Mouse (Mus musculus): ENCODE measurements around the gene Mdfi.

Gene Mdfi

GRCm38 (mm10) chr17:47834482-47834767 lies at the start of gene Mdfi:
Gene Mdfi (minus strand): TSS chr17:47834691.
- ChIA-PET POLR2A (interaction anchor here (0.6 to 3.3 kb wide), 19 partner anchors 8 to 940 kb away, joined by 3 to 14 read pairs (median 5); no protein-coding TSS in a partner anchor), CTCF (interaction anchor here in 3 of 4 experiments (0.6 to 2.4 kb wide), 23 partner anchors 9 to 267 kb away, joined by 3 to 9 read pairs (median 4); no protein-coding TSS in a partner anchor)

- CTCF ChIA-PET: interaction anchor here in 3 of 4 experiments (0.6 to 1.5 kb wide), 3 partner anchors 17 to 169 kb away, joined by 3 read pairs; no protein-coding TSS in a partner anchor
Measured at GRCm38 (mm10) chr17:47883099-47883498, 48.6 kb upstream of the Mdfi start.

GRCm38 (mm10) chr17:47881330-47881729 lies 46.8 kb upstream of the Mdfi start:
- POLR2A ChIA-PET: no interaction called here
- CTCF ChIA-PET: interaction anchor here in 1 of 4 experiments (1.1 kb wide), 1 partner anchor 17 kb away, joined by 3 read pairs; no protein-coding TSS in a partner anchor

More at GRCm38 (mm10) chr17:47883099-47883498, 48.6 kb upstream of the Mdfi start:
- POLR2A ChIA-PET: interaction anchor here in 1 of 4 experiments (1.8 kb wide), 1 partner anchor 17 kb away, joined by 6 read pairs; no protein-coding TSS in a partner anchor

- POLR2A ChIA-PET: interaction anchor here in 3 of 4 experiments (0.5 to 3.9 kb wide), 11 partner anchors 8 to 737 kb away, joined by 3 to 33 read pairs (median 5); no protein-coding TSS in a partner anchor
- CTCF ChIA-PET: interaction anchor here in 3 of 4 experiments (0.6 to 0.8 kb wide), 3 partner anchors 15 to 1366 kb away, joined by 3 to 4 read pairs (median 3); no protein-coding TSS in a partner anchor
Measured at GRCm38 (mm10) chr17:47879207-47879606, 44.7 kb upstream of the Mdfi start.

GRCm38 (mm10) chr17:47878378-47879089 lies 44.0 kb upstream of the Mdfi start:
- ChIA-PET POLR2A (interaction anchor here in 3 of 4 experiments (0.5 to 3.9 kb wide), 13 partner anchors 8 to 738 kb away, joined by 3 to 33 read pairs (median 5); no protein-coding TSS in a partner anchor), CTCF (interaction anchor here (0.6 to 2.2 kb wide), 9 partner anchors 14 to 1367 kb away, joined by 3 to 9 read pairs (median 3); no protein-coding TSS in a partner anchor)

- CTCF ChIA-PET: interaction anchor here (0.6 to 2.2 kb wide), 15 partner anchors 10 to 223 kb away, joined by 3 to 14 read pairs (median 3); no protein-coding TSS in a partner anchor
- POLR2A ChIA-PET: interaction anchor here (0.7 to 3.9 kb wide), 29 partner anchors 8 to 463 kb away, joined by 3 to 33 read pairs (median 4); no protein-coding TSS in a partner anchor
Measured at GRCm38 (mm10) chr17:47877715-47878377, 43.4 kb upstream of the Mdfi start.

- CTCF ChIA-PET: interaction anchor here (0.6 to 2.2 kb wide), 18 partner anchors 11 to 234 kb away, joined by 3 to 14 read pairs (median 4); no protein-coding TSS in a partner anchor
Measured at GRCm38 (mm10) chr17:47876776-47877714, 42.6 kb upstream of the Mdfi start.

GRCm38 (mm10) chr17:47873341-47873791 lies 38.9 kb upstream of the Mdfi start:
- ChIA-PET CTCF (interaction anchor here (0.6 to 2.8 kb wide), 39 partner anchors 9 to 488 kb away, joined by 3 to 22 read pairs (median 4); no protein-coding TSS in a partner anchor), POLR2A (interaction anchor here (0.5 to 1.7 kb wide), 12 partner anchors 9 to 182 kb away, joined by 3 to 8 read pairs (median 3); partner anchors contain the start of gene Foxp4 (in 1 of the 4))

More at GRCm38 (mm10) chr17:47876776-47877714, 42.6 kb upstream of the Mdfi start:
- POLR2A ChIA-PET: interaction anchor here (0.7 to 3.9 kb wide), 28 partner anchors 9 to 464 kb away, joined by 3 to 33 read pairs (median 4); no protein-coding TSS in a partner anchor

GRCm38 (mm10) chr17:47872311-47873011 lies 38.0 kb upstream of the Mdfi start:
- ChIA-PET POLR2A (interaction anchor here in 2 of 4 experiments (0.6 to 1.7 kb wide), 10 partner anchors 8 to 169 kb away, joined by 3 to 8 read pairs (median 3); partner anchors contain the start of gene Foxp4 (in 1 of the 2)), CTCF (interaction anchor here (0.5 to 2.8 kb wide), 38 partner anchors 8 to 487 kb away, joined by 3 to 22 read pairs (median 4); no protein-coding TSS in a partner anchor)

GRCm38 (mm10) chr17:47869874-47870273 lies 35.4 kb upstream of the Mdfi start:
- ChIA-PET CTCF (interaction anchor here in 1 of 4 experiments (0.6 kb wide), 1 partner anchor 936 kb away, joined by 5 read pairs; no protein-coding TSS in a partner anchor), POLR2A (interaction anchor here in 1 of 4 experiments (0.6 kb wide), 1 partner anchor 21 kb away, joined by 3 read pairs; no protein-coding TSS in a partner anchor)

- CTCF ChIA-PET: interaction anchor here (0.5 to 5.8 kb wide), 16 partner anchors 8 to 184 kb away, joined by 3 to 40 read pairs (median 3); no protein-coding TSS in a partner anchor
- POLR2A ChIA-PET: interaction anchor here in 2 of 4 experiments (0.5 to 3.4 kb wide), 20 partner anchors 8 to 1646 kb away, joined by 3 to 19 read pairs (median 3); partner anchors contain the start of gene Mdfi (in 1 of the 2)
Measured at GRCm38 (mm10) chr17:47866037-47866436, 31.5 kb upstream of the Mdfi start.

- ChIA-PET CTCF (interaction anchor here (0.5 to 5.8 kb wide), 96 partner anchors 9 to 268 kb away, joined by 3 to 40 read pairs (median 4); partner anchors contain the start of genes Frs3 (in 1 of the 4), Gm21981 (in 1 of the 4), Mdfi (in 1 of the 4) and Prickle4 (in 1 of the 4)), POLR2A (interaction anchor here (0.5 to 3.4 kb wide), 22 partner anchors 8 to 230 kb away, joined by 3 to 19 read pairs (median 4); partner anchors contain the start of gene Mdfi (in 1 of the 4))
Measured at GRCm38 (mm10) chr17:47864496-47864895, 30.0 kb upstream of the Mdfi start.

- ChIA-PET POLR2A (interaction anchor here in 3 of 4 experiments (0.6 to 3.4 kb wide), 9 partner anchors 9 to 124 kb away, joined by 3 to 19 read pairs (median 4); partner anchors contain the start of gene Mdfi (in 1 of the 3)), CTCF (interaction anchor here in 2 of 4 experiments (1.3 to 5.8 kb wide), 12 partner anchors 8 to 237 kb away, joined by 3 to 40 read pairs (median 6); no protein-coding TSS in a partner anchor)
Measured at GRCm38 (mm10) chr17:47863437-47863836, 28.9 kb upstream of the Mdfi start.

GRCm38 (mm10) chr17:47863023-47863422 lies 28.5 kb upstream of the Mdfi start:
- CTCF ChIA-PET: interaction anchor here in 3 of 4 experiments (0.6 to 5.8 kb wide), 9 partner anchors 16 to 169 kb away, joined by 3 to 40 read pairs (median 4); no protein-coding TSS in a partner anchor
- POLR2A ChIA-PET: interaction anchor here in 2 of 4 experiments (0.6 to 3.5 kb wide), 4 partner anchors 10 to 123 kb away, joined by 3 to 19 read pairs (median 4); partner anchors contain the start of gene Mdfi (in 1 of the 2)

GRCm38 (mm10) chr17:47855544-47855943 lies 21.1 kb upstream of the Mdfi start:
- POLR2A ChIA-PET: no interaction called here
- CTCF ChIA-PET: interaction anchor here in 3 of 4 experiments (0.6 to 2.4 kb wide), 9 partner anchors 9 to 245 kb away, joined by 3 to 6 read pairs (median 3); no protein-coding TSS in a partner anchor

GRCm38 (mm10) chr17:47854908-47855307 lies 20.4 kb upstream of the Mdfi start:
- ChIA-PET CTCF (interaction anchor here (0.6 to 2.4 kb wide), 7 partner anchors 9 to 246 kb away, joined by 3 to 8 read pairs (median 3); no protein-coding TSS in a partner anchor), POLR2A (interaction anchor here in 1 of 4 experiments (0.6 kb wide), 1 partner anchor 1570 kb away, joined by 8 read pairs; no protein-coding TSS in a partner anchor)
